Mouse (Mus musculus): ENCODE measurements around the gene Gm10486.
"Not testable (repeated sequence)": the region's sequence is repeated elsewhere in the genome, so short reads cannot be mapped to it uniquely, and the experiment has no call there.

The Gm10486 gene

GRCm38 (mm10) chrX:35067084-35067483, at the start of gene Gm10486:
TSS of gene Gm10486 (plus strand) at chrX:35067384.
- DNase-seq: not testable (repeated sequence)
